Mouse (Mus musculus) brain, embryonic 14.5 days (tissue): ENCODE data around the gene Lce1a2. TPM values are rescaled to one million over a fixed set of nuclear protein-coding genes. Genes with fewer than 3 reads are reported as not detected.
"Not testable (repeated sequence)": the region's sequence is repeated elsewhere in the genome, so short reads cannot be mapped to it uniquely, and the experiment has no call there.

Experiments
- DNase-seq: peaks from one replicate; pipeline ENCODE4 v3.0.0-alpha.2; 2011; ENCODE audit warnings: low read depth
- CTCF ChIP-seq: fragments of 200-500 bp; IDR thresholded peaks from 2 replicates; pipeline ENCODE4 v1.5.1; 2012; ENCODE audit warnings: inconsistent platforms, mild to moderate bottlenecking, moderate library complexity, borderline replicate concordance; ENCODE audit not compliant: insufficient read depth, insufficient read length; ENCODE audit errors: extremely low read depth
- POLR2A ChIP-seq: fragments of 200-500 bp; IDR thresholded peaks from 2 replicates; pipeline ENCODE4 v1.6.1; 2012; ENCODE audit warnings: mild to moderate bottlenecking, inconsistent platforms, borderline replicate concordance; ENCODE audit not compliant: poor library complexity, insufficient read depth, insufficient read length, severe bottlenecking; ENCODE audit errors: extremely low read depth
- polyA plus RNA-seq: library from polyadenylated mRNA; depleted of rRNA; stranded (reverse); fragments of >200 nt; gene quantifications from 2 replicates; pipeline ENCODE4 v1.2.3, GENCODE M21; 2012; rRNA removed

Gene Lce1a2
- polyA plus RNA-seq, result not detected in 2 replicates

- TF ChIP-seq CTCF, result no peak
- TF ChIP-seq POLR2A, result no peak
- DNase-seq, result no peak
These were observed at the start of gene Lce1a2 for GRCm38 (mm10) chr3:92670215-92670614. TSS of gene Lce1a2 (minus strand) at chr3:92670315.

- no peak for TF ChIP-seq CTCF
- TF ChIP-seq POLR2A, result no peak
- DNase-seq, result peak; percentile 1
These were observed 45.0 kb upstream of the Lce1a2 start for GRCm38 (mm10) chr3:92715122-92715521.

DNA sequence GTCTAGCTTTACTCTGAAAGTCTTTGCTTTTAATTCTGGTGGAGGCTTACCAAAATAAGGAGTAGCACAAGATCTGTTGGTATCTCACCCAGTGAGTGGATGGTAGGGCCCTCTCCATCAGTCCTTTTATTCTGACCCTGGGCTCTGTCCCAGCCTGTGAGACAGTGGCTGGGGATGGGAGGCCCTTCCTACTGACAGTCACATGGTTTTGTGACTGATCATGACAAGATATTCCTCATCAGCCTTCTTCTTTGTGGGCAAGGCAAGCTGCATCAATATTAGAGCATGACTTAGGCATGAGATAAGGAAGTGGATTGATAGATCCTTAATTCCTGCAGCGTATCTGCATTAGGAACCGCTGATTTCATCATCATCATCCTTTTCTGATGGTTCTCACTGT lies 38.9 kb upstream of the Lce1a2 start, which contains the start of gene Lce1e:
Gene Lce1e, minus strand, starts transcription at position 101 of the 400 bp plus-strand sequence.
- DNase-seq, result no peak
- TF ChIP-seq POLR2A (no peak), CTCF (no peak)

GRCm38 (mm10) chr3:92694613-92695012 lies 24.5 kb upstream of the Lce1a2 start:
- TF ChIP-seq POLR2A (no peak), CTCF (no peak)
- no peak for DNase-seq

GRCm38 (mm10) chr3:92691688-92692087 lies 21.6 kb upstream of the Lce1a2 start:
- no peak for DNase-seq
- TF ChIP-seq POLR2A, result no peak
- no peak for TF ChIP-seq CTCF

- DNase-seq, result not testable (repeated sequence)
These were observed 19.0 kb upstream of the Lce1a2 start for GRCm38 (mm10) chr3:92689154-92689553.

- TF ChIP-seq POLR2A, result no peak
- no peak for TF ChIP-seq CTCF
- no peak for DNase-seq
These were observed 17.0 kb upstream of the Lce1a2 start, which contains the start of gene Lce1d for GRCm38 (mm10) chr3:92687110-92687509. TSS of gene Lce1d (minus strand) at chr3:92687210.

DNA sequence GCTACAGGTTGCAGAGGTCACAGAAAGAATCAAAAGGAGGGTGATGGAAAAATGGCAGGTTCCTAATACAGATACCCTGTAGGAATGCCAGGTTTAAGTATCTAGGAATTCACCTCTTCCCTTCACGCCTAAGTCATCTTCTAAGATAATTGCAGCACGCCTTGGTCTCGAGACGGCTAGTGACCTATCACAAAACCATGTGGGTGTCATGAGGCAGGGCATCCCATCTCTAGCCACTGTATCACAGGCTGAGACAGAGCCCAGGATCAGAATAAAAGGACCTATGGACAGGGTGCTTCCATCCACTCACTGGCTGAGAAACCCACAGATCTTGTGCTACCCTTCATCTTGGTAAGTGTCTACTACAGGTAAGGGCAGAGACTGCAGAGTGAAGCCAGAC lies 8.8 kb upstream of the Lce1a2 start, which contains the start of gene Lce1c:
Gene Lce1c, plus strand, starts transcription at position 301 of the 400 bp plus-strand sequence.
- TF ChIP-seq POLR2A (no peak), CTCF (no peak)
- DNase-seq, result no peak

DNA sequence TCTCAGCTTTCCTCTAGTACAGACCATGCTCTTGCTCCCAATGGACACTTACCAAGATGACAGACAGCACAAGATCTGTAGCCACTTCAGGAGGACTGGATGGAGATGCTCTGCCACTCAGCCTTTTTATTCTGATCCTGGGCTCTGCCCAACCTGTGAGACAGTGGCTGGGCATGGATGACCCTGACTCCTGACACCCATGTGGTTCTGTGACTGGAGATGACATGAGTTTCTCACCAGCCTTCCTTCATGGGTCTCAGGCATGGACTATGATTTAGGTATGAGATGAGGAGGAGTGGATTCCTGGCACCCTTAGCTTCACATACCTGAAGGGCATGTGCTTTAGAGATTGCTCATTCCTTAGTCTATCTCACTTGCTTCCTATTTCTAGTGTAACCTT lies 13.3 kb downstream of the Lce1a2 start, which contains the start of gene Lce1b:
Gene Lce1b, minus strand, starts transcription at position 101 of the 400 bp plus-strand sequence.
- TF ChIP-seq CTCF, result no peak
- TF ChIP-seq POLR2A, result no peak
- no peak for DNase-seq

DNA sequence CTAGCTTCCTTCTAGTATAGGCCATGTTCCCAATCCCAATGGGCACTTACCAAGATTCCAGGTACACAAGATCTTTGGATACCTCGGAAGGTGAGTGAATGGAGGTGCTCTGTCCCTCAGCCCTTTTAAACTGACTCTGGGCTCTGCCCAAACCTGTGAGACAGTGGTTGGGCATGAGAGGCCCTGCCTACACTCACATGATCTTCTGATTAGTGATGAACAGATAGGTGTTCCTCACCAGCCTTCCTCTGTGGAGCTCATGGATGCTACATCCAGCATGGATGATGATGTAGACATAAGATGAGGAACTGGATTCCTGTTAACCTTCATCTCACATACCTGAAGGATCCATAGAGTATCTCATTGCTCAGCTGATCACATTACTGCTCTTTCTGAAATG lies 21.9 kb downstream of the Lce1a2 start, which contains the start of gene Lce1a1:
Gene Lce1a1, minus strand, starts transcription at position 101 of the 400 bp plus-strand sequence.
- TF ChIP-seq POLR2A (no peak), CTCF (no peak)
- no peak for DNase-seq

DNA sequence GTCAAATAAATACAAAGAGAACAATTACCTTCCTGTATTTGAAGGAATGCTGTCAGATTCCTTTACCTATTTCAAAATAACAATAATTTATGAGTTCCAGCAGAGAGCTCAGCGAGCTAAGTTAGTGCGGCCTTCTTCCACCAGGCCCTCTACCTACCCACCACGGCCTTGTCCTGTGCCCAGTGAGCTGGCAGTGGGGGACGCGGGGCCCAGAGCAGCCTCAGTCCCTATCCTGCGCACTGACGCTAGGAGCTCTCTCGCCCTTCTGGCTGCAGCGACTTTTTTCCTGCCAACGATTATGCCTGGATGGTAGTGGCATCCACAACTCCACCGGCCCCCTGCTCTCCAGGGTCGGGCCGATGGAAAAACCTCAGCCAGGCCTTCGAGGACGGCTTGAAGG lies 30.3 kb downstream of the Lce1a2 start:
- no peak for TF ChIP-seq CTCF
- no peak for TF ChIP-seq POLR2A
- DNase-seq, result no peak

- DNase-seq, result peak; percentile 1
- no peak for TF ChIP-seq CTCF
- no peak for TF ChIP-seq POLR2A
These were observed 31.5 kb downstream of the Lce1a2 start for GRCm38 (mm10) chr3:92638653-92638991.
